Mouse (Mus musculus) bone marrow macrophage, adult 2 months (primary cell): ENCODE measurements around the gene P4htm.

Source experiments
- CTCF ChIP-seq: IDR thresholded peaks from 2 replicates; pipeline ENCODE4 v1.5.1; 2012; ENCODE audit warnings: low read depth, mild to moderate bottlenecking, low read length, moderate library complexity
- POLR2A ChIP-seq: IDR thresholded peaks from 2 replicates; pipeline ENCODE4 v1.6.1; 2012; ENCODE audit warnings: mild to moderate bottlenecking, low read depth, low read length, borderline replicate concordance

- TF ChIP-seq CTCF (no peak), POLR2A (no peak)
Observed at GRCm38 (mm10) chr9:108564131-108564530, 33.3 kb downstream of the P4htm start.
